Mouse (Mus musculus) liver, adult 2 months (tissue): ENCODE measurements around the gene Cog2. TPM values are rescaled to one million over a fixed set of nuclear protein-coding genes. Genes with fewer than 3 reads are reported as not detected.

ENCODE experiments used
- DNase-seq: peaks from one replicate; pipeline ENCODE4 v3.0.0-alpha.2; 2011; ENCODE audit warnings: low read depth, low spot score; ENCODE audit errors: extremely low read depth
- H3K27ac ChIP-seq: fragments of 200-500 bp; replicated peaks from 2 replicates; pipeline ENCODE4 v1.5.1; 2012; ENCODE audit warnings: low read depth, mild to moderate bottlenecking, control low read depth, inconsistent platforms, low read length; ENCODE audit not compliant: insufficient read depth
- H3K27me3 ChIP-seq: fragments of 200-500 bp; 2 replicates; pipeline ENCODE4 v1.6.1; 2012; ENCODE audit warnings: mild to moderate bottlenecking, moderate library complexity, low read length, inconsistent platforms; ENCODE audit not compliant: control insufficient read depth, insufficient read depth
- H3K36me3 ChIP-seq: fragments of 200-500 bp; 2 replicates; pipeline ENCODE4 v1.6.1; 2012; ENCODE audit warnings: low read length, inconsistent platforms; ENCODE audit not compliant: control insufficient read depth, insufficient read depth
- H3K4me1 ChIP-seq: fragments of 200-500 bp; 2 replicates; pipeline ENCODE4 v1.6.1; 2011; ENCODE audit warnings: low read length; ENCODE audit not compliant: control insufficient read depth, insufficient read depth
- H3K4me3 ChIP-seq: fragments of 200-500 bp; 2 replicates; pipeline ENCODE4 v1.5.1; 2011; ENCODE audit warnings: low read depth, mild to moderate bottlenecking, control low read depth, low read length, moderate library complexity; ENCODE audit not compliant: insufficient read depth
- H3K79me2 ChIP-seq: fragments of 200-500 bp; 2 replicates; pipeline ENCODE4 v1.6.1; 2012; ENCODE audit warnings: inconsistent platforms, mild to moderate bottlenecking, low read length, moderate library complexity; ENCODE audit not compliant: control insufficient read depth, insufficient read depth
- H3K9ac ChIP-seq: fragments of 200-500 bp; 2 replicates; pipeline ENCODE4 v1.6.1; 2012; ENCODE audit warnings: low read depth, mild to moderate bottlenecking, control low read depth, inconsistent platforms, low read length
- CTCF ChIP-seq: fragments of 200-500 bp; IDR thresholded peaks from 2 replicates; pipeline ENCODE4 v1.5.1; 2011; ENCODE audit warnings: low read depth, low read length, control low read depth
- POLR2A ChIP-seq: fragments of 200-500 bp; IDR thresholded peaks from 2 replicates; pipeline ENCODE4 v1.6.1; 2011; ENCODE audit warnings: low read length, control low read depth; ENCODE audit not compliant: insufficient read depth; ENCODE audit errors: extremely low read depth
- WGBS: fragments of 180-500 bp; shearing (Covaris S2); methylation state at CpG from one replicate; pipeline ENCODE4 v1.1.7; 2018; 5-methylcytosine and 5-hydroxymethylcytosine counted together
- polyA plus RNA-seq: library from polyadenylated mRNA; depleted of rRNA; stranded (reverse); fragments of >200 nt; gene quantifications from 2 replicates; pipeline ENCODE4 v1.2.3, GENCODE M21; 2012; rRNA removed
- total RNA-seq: library from RNA; depleted of rRNA; stranded (reverse); fragments of >200 nt; gene quantifications from 2 replicates; pipeline ENCODE4 v1.2.3, GENCODE M21; 2014; rRNA removed

The Cog2 gene
- 16.6 and 17.9 TPM in 2 replicates for total RNA-seq
- 11.9 and 12.6 TPM in 2 replicates for polyA plus RNA-seq

DNA sequence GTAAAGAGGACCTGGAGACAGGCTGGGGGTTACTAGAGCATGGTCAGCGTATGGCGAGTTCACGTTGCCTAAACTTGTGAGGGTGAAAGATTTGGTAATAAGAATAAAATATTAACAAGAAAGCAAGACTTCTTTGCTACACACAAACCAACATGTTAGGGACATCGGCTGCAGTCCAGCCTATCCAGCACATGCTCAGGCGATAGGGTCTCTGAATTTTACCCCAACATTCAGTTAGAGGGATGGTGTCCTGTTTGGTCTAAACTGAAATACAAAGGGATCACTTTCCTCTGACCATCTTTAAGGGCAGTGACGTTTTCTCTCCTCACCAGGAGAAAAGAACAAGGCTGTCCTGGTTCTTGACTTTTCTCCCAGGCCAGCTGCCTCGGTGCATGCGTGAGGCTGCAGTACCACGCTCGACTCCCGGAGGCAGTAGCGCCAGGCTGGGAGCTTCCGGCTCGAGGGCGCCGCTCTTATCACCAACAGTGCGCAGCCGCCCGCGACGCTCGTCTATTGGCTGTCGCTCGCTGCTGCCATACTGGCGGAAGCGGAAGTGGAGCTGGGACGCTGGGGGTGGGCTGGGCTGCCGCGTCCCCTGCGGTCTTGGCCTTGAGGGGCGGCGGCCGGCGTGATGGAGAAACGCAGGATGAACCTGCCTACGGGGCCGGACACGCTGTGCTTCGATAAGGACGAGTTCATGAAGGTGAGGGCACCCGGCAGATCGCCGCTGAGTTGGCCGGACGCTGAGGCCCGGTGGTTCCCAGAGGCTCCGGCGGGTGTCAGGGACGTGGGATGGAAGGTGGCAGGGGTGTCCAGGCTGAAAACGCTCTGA lies at the start of gene Cog2:
Gene Cog2 (plus strand): TSS at position 519 of the 832 bp plus-strand sequence.
- H3K9ac ChIP-seq = peak within 1 kb of the TSS; percentile 85
- WGBS = 10% methylated on average over 50 of the region's 50 CpGs
- peak within 1 kb of the TSS; percentile 92 for H3K4me3 ChIP-seq
- H3K36me3 ChIP-seq = no peaks in the 10 kb centered on the region
- peak within 1 kb of the TSS; percentile 23; the same call in 1 of the 2 replicates for H3K27ac ChIP-seq
- H3K4me1 ChIP-seq = peaks cover 7% of the 10 kb centered on the region
- H3K27me3 ChIP-seq = no peaks in the 10 kb centered on the region
- peak; percentile 78 for DNase-seq
- H3K79me2 ChIP-seq = peaks cover 27% of the 10 kb centered on the region
- TF ChIP-seq CTCF = peak; percentile 89
- TF ChIP-seq POLR2A = peak; percentile 54; the same call in 1 of the 2 replicates

GRCm38 (mm10) chr8:124475690-124476089 lies 44.9 kb upstream of the Cog2 start:
- H3K79me2 ChIP-seq = no peaks in the 10 kb centered on the region
- H3K4me3 ChIP-seq = no peak overlapping the region
- H3K36me3 ChIP-seq = no peaks in the 10 kb centered on the region
- H3K9ac ChIP-seq = no peak overlapping the region
- peaks cover 2% of the 10 kb centered on the region; the same call in 1 of the 2 replicates for H3K4me1 ChIP-seq
- WGBS = 89% methylated on average over 5 of the region's 5 CpGs
- no peak overlapping the region for H3K27ac ChIP-seq
- no peak for DNase-seq
- no peaks in the 10 kb centered on the region for H3K27me3 ChIP-seq
- no peak for TF ChIP-seq CTCF
- TF ChIP-seq POLR2A = no peak

- TF ChIP-seq POLR2A = no peak
- no peak for TF ChIP-seq CTCF
- Histone ChIP-seq H3K4me3 (no peak overlapping the region), H3K27ac (no peak overlapping the region), H3K4me1 (peaks cover 6% of the 10 kb centered on the region), H3K27me3 (no peaks in the 10 kb centered on the region), H3K79me2 (no peaks in the 10 kb centered on the region), H3K36me3 (no peaks in the 10 kb centered on the region), H3K9ac (no peak overlapping the region)
- WGBS = 82% methylated on average over 9 of the region's 9 CpGs
- no peak for DNase-seq
Observed at GRCm38 (mm10) chr8:124476701-124477100, 43.9 kb upstream of the Cog2 start.

DNA sequence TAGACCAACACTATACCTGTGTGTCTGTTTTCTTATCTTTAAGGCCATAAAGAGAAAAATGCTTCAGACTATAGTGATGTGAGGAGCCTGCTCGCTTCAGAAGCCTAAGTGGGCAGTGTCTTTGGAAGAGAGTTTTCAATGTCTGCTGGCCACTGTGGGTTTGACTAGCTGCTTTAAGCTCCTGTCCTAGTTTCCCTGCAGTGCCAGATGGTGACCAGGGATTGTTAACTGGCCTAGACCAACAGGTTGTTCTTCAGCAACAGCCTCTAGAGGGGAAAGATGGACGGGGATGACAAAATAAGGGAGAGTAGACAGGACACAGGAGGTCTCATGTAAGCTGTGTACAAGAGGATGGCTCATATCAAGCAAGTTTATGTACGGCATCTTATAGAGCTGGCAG lies 41.3 kb upstream of the Cog2 start:
- no peak for DNase-seq
- no peaks in the 10 kb centered on the region for H3K36me3 ChIP-seq

GRCm38 (mm10) chr8:124480321-124480720 lies 40.2 kb upstream of the Cog2 start:
- TF ChIP-seq POLR2A (no peak), CTCF (no peak)
- DNase-seq = no peak
- 82% methylated on average over 8 of the region's 8 CpGs for WGBS
- Histone ChIP-seq H3K4me3 (no peak overlapping the region), H3K4me1 (peaks cover 6% of the 10 kb centered on the region), H3K79me2 (no peaks in the 10 kb centered on the region), H3K27me3 (no peaks in the 10 kb centered on the region), H3K27ac (no peak overlapping the region), H3K9ac (no peak overlapping the region), H3K36me3 (no peaks in the 10 kb centered on the region)

More for the DNA sequence above, 41.3 kb upstream of the Cog2 start:
- WGBS = 93% methylated on average over 3 of the region's 3 CpGs
- H3K9ac ChIP-seq = no peak overlapping the region
- no peaks in the 10 kb centered on the region for H3K79me2 ChIP-seq
- peaks cover 6% of the 10 kb centered on the region for H3K4me1 ChIP-seq
- H3K27me3 ChIP-seq = no peaks in the 10 kb centered on the region
- H3K27ac ChIP-seq = no peak overlapping the region
- no peak for TF ChIP-seq CTCF
- no peak for TF ChIP-seq POLR2A
- no peak overlapping the region for H3K4me3 ChIP-seq

DNA sequence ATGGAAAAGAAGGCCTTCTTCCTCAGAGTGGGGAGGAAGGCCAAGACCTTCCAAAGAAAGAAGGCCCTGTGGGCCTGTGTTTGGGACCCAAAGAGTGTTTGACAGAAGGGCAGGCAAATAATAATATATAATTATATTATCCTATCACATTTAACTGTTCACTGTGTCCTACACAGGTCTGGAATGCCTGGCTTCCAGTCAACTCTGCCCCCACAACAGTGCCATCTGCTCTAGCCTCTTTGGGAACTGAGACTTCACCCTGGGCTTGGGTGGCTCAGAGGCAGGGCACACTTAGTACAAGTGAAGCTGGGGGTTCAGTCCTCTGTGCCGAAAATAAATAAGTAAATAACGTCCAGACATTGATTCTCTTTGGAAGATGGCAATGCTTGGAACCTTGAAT lies 37.8 kb upstream of the Cog2 start:
- Histone ChIP-seq H3K27ac (no peak overlapping the region), H3K4me3 (no peak overlapping the region), H3K79me2 (no peaks in the 10 kb centered on the region), H3K27me3 (no peaks in the 10 kb centered on the region), H3K9ac (no peak overlapping the region), H3K36me3 (no peaks in the 10 kb centered on the region), H3K4me1 (peaks cover 6% of the 10 kb centered on the region)
- 65% methylated on average over 2 of the region's 2 CpGs for whole genome bisulfite sequencing
- TF ChIP-seq CTCF = no peak
- TF ChIP-seq POLR2A = no peak
- no peak for DNase-seq
